Mouse (Mus musculus): ENCODE results near the gene Lrit2.

DNA sequence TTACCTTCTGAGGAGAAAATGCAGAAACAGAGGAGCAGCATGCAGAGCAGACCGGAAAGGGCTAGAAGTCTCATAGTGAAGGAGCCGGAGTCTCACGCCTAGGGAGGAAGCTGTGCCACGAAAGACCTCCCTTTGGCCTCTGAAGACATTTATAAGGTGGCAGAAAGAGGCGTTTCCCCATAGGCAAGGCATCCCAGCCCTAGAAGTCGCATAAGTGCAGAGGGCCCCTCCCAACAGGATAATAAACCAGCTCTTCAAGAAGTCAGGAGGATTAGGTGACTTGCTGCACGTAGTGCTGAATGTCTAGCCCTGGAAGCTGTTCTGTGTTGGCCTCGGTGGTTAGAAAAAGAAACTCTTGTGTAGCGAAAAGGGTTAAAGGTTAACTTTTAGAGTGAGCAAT, 42.2 kb downstream of the Lrit2 start:
- no peak for TF ChIP-seq CTCF (IDR thresholded peaks at IDR 0.05; ENCODE audit: low read depth)
- TF ChIP-seq EP300 (IDR thresholded peaks at IDR 0.05; ENCODE audit: low read depth), result no peak

All from liver, postnatal 0 days (tissue).